Mouse (Mus musculus): Measurements from ENCODE around the gene Sf3b3.

Gene Sf3b3

GRCm38 (mm10) chr8:110775721-110776120 lies 70.9 kb downstream of the Sf3b3 start:
- no peak for DNase-seq (ENCODE audit: low spot score)

GRCm38 (mm10) chr8:110775316-110775715 lies 71.3 kb downstream of the Sf3b3 start:
- DNase-seq (ENCODE audit: low spot score), result no peak

- DNase-seq (ENCODE audit: low spot score), result no peak
These were observed 71.9 kb downstream of the Sf3b3 start for GRCm38 (mm10) chr8:110774725-110775124.

- no peak for DNase-seq (ENCODE audit: low spot score)
These were observed 72.5 kb downstream of the Sf3b3 start for GRCm38 (mm10) chr8:110774047-110774446.

- DNase-seq (ENCODE audit: low spot score), result no peak
These were observed 74.1 kb downstream of the Sf3b3 start for GRCm38 (mm10) chr8:110772452-110772851.

- DNase-seq (ENCODE audit: low spot score), result no peak
These were observed 79.3 kb downstream of the Sf3b3 start for GRCm38 (mm10) chr8:110767261-110767660.

GRCm38 (mm10) chr8:110764671-110765070 lies 81.9 kb downstream of the Sf3b3 start:
- no peak for DNase-seq (ENCODE audit: low spot score)

GRCm38 (mm10) chr8:110761988-110762387 lies 84.6 kb downstream of the Sf3b3 start:
- DNase-seq (ENCODE audit: low spot score), result no peak

GRCm38 (mm10) chr8:110761185-110761584 lies 85.4 kb downstream of the Sf3b3 start:
- DNase-seq (ENCODE audit: low spot score), result no peak

- DNase-seq (ENCODE audit: low spot score), result no peak
These were observed 86.2 kb downstream of the Sf3b3 start for GRCm38 (mm10) chr8:110760280-110760940.

Data from urinary bladder, postnatal 25 days (tissue).